Mouse (Mus musculus) CH12.LX (cell line): ENCODE measurements around the gene Mt4. TPM values are rescaled to one million over a fixed set of nuclear protein-coding genes. Genes with fewer than 3 reads are reported as not detected.

ENCODE experiments used
- DNase-seq: peaks from one replicate; pipeline ENCODE4 v3.0.0-alpha.2; 2013; ENCODE audit errors: extremely low read depth
- H3K27ac ChIP-seq: 2 replicates; pipeline ENCODE4 v1.5.1; 2012; ENCODE audit warnings: low read depth, mild to moderate bottlenecking, control low read depth, moderate library complexity; ENCODE audit not compliant: insufficient read depth
- H3K27me3 ChIP-seq: replicated peaks from 2 replicates; pipeline ENCODE3; 2012; ENCODE audit warnings: inconsistent platforms
- H3K36me3 ChIP-seq, 2 experiments: replicated peaks in 1 of 2; 2 replicates each; pipeline versions ENCODE3 to v1.6.1; 2012; ENCODE audit warnings: inconsistent platforms in 1 of 2, low read length in 1 of 2, mild to moderate bottlenecking in 1 of 2, mixed read lengths in 1 of 2, moderate library complexity in 1 of 2; ENCODE audit not compliant: control insufficient read depth in 1 of 2, insufficient read depth in 1 of 2
- H3K4me1 ChIP-seq, 2 experiments: 2 replicates each; pipeline ENCODE4 v1.6.1; 2012; ENCODE audit warnings: inconsistent platforms in 1 of 2, moderate library complexity in 1 of 2; ENCODE audit not compliant: insufficient read depth in 2 of 2, control insufficient read depth in 1 of 2
- H3K4me2 ChIP-seq: 2 replicates; pipeline ENCODE4 v1.6.1; 2012; ENCODE audit warnings: low read depth, mild to moderate bottlenecking, control low read depth; ENCODE audit not compliant: poor library complexity, insufficient read depth, severe bottlenecking
- H3K4me3 ChIP-seq, 3 experiments: fragments of 150-350 bp in 1 of 3; sonication (generic) in 1 of 3; replicated peaks in 1 of 3; 2 replicates each; pipeline versions ENCODE3 to v1.5.1; 2011 to 2012; ENCODE audit warnings: low read depth in 2 of 3, low read length in 2 of 3, mild to moderate bottlenecking in 2 of 3, moderate library complexity in 2 of 3, control low read depth in 1 of 3, improper control_type of control experiment in 1 of 3, inconsistent platforms in 1 of 3, mixed read lengths in 1 of 3; ENCODE audit not compliant: poor library complexity in 1 of 3
- H3K79me2 ChIP-seq: replicated peaks from 2 replicates; pipeline ENCODE4 v1.6.1; 2012; ENCODE audit warnings: mild to moderate bottlenecking, moderate library complexity; ENCODE audit not compliant: control insufficient read depth, poor library complexity, insufficient read depth, severe bottlenecking; ENCODE audit errors: extremely low read depth
- H3K9ac ChIP-seq: 2 replicates; pipeline ENCODE4 v1.6.1; 2012; ENCODE audit warnings: low read depth, mild to moderate bottlenecking, control low read depth, moderate library complexity; ENCODE audit not compliant: insufficient read depth
- H3K9me3 ChIP-seq: replicated peaks from 2 replicates; pipeline ENCODE3; 2012; ENCODE audit warnings: low read length, inconsistent platforms, mixed read lengths
- BHLHE40 ChIP-seq: IDR thresholded peaks from 2 replicates; pipeline ENCODE4 v1.6.1; 2011; ENCODE audit warnings: mild to moderate bottlenecking, low read depth, low read length, improper control_type of control experiment
- CHD2 ChIP-seq: IDR thresholded peaks from 2 replicates; pipeline ENCODE4 v1.6.1; 2011; ENCODE audit warnings: low read length, improper control_type of control experiment
- E2F4 ChIP-seq: IDR thresholded peaks from 2 replicates; pipeline ENCODE4 v1.6.1; 2011; ENCODE audit warnings: low read depth, low read length, improper control_type of control experiment; ENCODE audit not compliant: insufficient replicate concordance
- ETS1 ChIP-seq: conservative IDR thresholded peaks from 2 replicates; pipeline ENCODE4 v1.6.1; 2012; ENCODE audit warnings: low read depth, mild to moderate bottlenecking, inconsistent platforms, low read length, improper control_type of control experiment, moderate library complexity
- JUND ChIP-seq: conservative IDR thresholded peaks from 2 replicates; pipeline ENCODE4 v1.6.1; 2011; ENCODE audit warnings: low read depth, low read length, improper control_type of control experiment
- MAX ChIP-seq: IDR thresholded peaks from 2 replicates; pipeline ENCODE4 v1.6.1; 2011; ENCODE audit warnings: low read length, improper control_type of control experiment
- MXI1 ChIP-seq: IDR thresholded peaks from 2 replicates; pipeline ENCODE4 v1.6.1; 2011; ENCODE audit warnings: mild to moderate bottlenecking, low read depth, low read length, improper control_type of control experiment
- MYC ChIP-seq: IDR thresholded peaks from 2 replicates; pipeline ENCODE4 v1.6.1; 2011; ENCODE audit warnings: low read depth, mild to moderate bottlenecking, improper control_type of control experiment, low read length
- NELFE ChIP-seq: IDR thresholded peaks from 2 replicates; pipeline ENCODE4 v1.6.1; 2011; ENCODE audit warnings: low read depth, low read length, improper control_type of control experiment
- PAX5 ChIP-seq: IDR thresholded peaks from 2 replicates; pipeline ENCODE4 v1.6.1; 2012; ENCODE audit warnings: low read length, inconsistent platforms, mixed read lengths
- POLR2AphosphoS2 ChIP-seq: IDR thresholded peaks from 2 replicates; pipeline ENCODE4 v1.6.1; 2011; ENCODE audit warnings: low read depth, low read length, improper control_type of control experiment
- SMC3 ChIP-seq: IDR thresholded peaks from 2 replicates; pipeline ENCODE4 v1.6.1; 2011; ENCODE audit warnings: low read depth, low read length, improper control_type of control experiment
- TBP ChIP-seq: conservative IDR thresholded peaks from 2 replicates; pipeline ENCODE4 v1.6.1; 2011; ENCODE audit warnings: low read depth, low read length, improper control_type of control experiment
- ZC3H11A ChIP-seq: IDR thresholded peaks from 2 replicates; pipeline ENCODE4 v1.6.1; 2012; ENCODE audit warnings: low read depth, mild to moderate bottlenecking, inconsistent platforms, low read length, improper control_type of control experiment
- dilution Hi-C: fragments of 300-500 bp; cut with MboI; formaldehyde crosslinking; loops from 2 replicates; pipeline ENCODE4 v1.14.3; 2020; ENCODE audit warnings: low sequenced_read_pairs; ENCODE audit not compliant: extremely low pct_unique_long_range_greater_than_20kb, extremely low pct_ligation_motif_present
- in situ Hi-C: fragments of 300-500 bp; cut with MboI; formaldehyde crosslinking; loops from 3 replicates; pipeline ENCODE4 v1.14.3; 2019; ENCODE audit warnings: low sequenced_read_pairs, low pct_ligation_motif_present, low pct_unique_long_range_greater_than_20kb, mixed read lengths
- polyA plus RNA-seq: library from polyadenylated mRNA; unstranded; fragments of >175 nt; gene quantifications from 2 replicates; pipeline ENCODE4 v1.2.1, GENCODE M21; 2012; ENCODE audit warnings: low read depth; ENCODE audit not compliant: insufficient read length
- total RNA-seq, 2 experiments: library from RNA; depleted of rRNA; stranded (reverse); fragments of 300-350 nt in 1 of 2; fragments of >200 nt in 1 of 2; gene quantifications; 2 replicates each; pipeline ENCODE4 v1.2.3; 2012 to 2014

The Mt4 gene
- total and polyA plus RNA-seq, 3 experiments: not detected

- Histone ChIP-seq H3K4me1 (peaks cover 0 to 25% of the 10 kb centered on the region in 2 experiments; a peak in 2 of 4 replicates), H3K9me3 (peaks cover 2% of the 10 kb centered on the region), H3K4me3 (peak overlapping the region; percentile 41 to 78 (median 53)), H3K9ac (peak overlapping the region; percentile 71), H3K79me2 (peaks cover 4% of the 10 kb centered on the region; the same call in 1 of the 2 replicates), H3K36me3 (no peaks in the 10 kb centered on the region), H3K27ac (peak overlapping the region; percentile 41), H3K27me3 (peaks cover 58% of the 10 kb centered on the region), H3K4me2 (peak overlapping the region; percentile 32; the same call in 1 of the 2 replicates)
- dilution Hi-C loops: no loop called here
- no peak for DNase-seq
- in situ Hi-C loops: loop anchor here (25.0 kb wide), 1 partner anchor 493 kb away; no protein-coding TSS in a partner anchor
- TF ChIP-seq SMC3 (no peak), BHLHE40 (peak; percentile 77), CHD2 (no peak), TBP (no peak), PAX5 (no peak), ETS1 (no peak), ZC3H11A (no peak), MAX (peak; percentile 43), MXI1 (peak; percentile 80; the same call in 1 of the 2 replicates), E2F4 (no peak), POLR2AphosphoS2 (no peak), MYC (no peak; the same call in none of the 2 replicates)
These were observed 42.9 kb downstream of the Mt4 start for GRCm38 (mm10) chr8:94179713-94180560.

GRCm38 (mm10) chr8:94180561-94180908 lies 43.5 kb downstream of the Mt4 start:
- DNase-seq: no peak
- peaks cover 4 to 29% of the 10 kb centered on the region in 2 experiments for H3K4me1 ChIP-seq
- H3K79me2 ChIP-seq: peaks cover 4% of the 10 kb centered on the region; the same call in 1 of the 2 replicates
- no peaks in the 10 kb centered on the region for H3K36me3 ChIP-seq
- TF ChIP-seq NELFE: no peak
- TF ChIP-seq MXI1: no peak
- no peak for TF ChIP-seq JUND
- dilution Hi-C loops: no loop called here
- H3K9me3 ChIP-seq: peaks cover 2% of the 10 kb centered on the region
- H3K4me3 ChIP-seq: peak overlapping the region in 1 of 3 experiments; percentile 78
- H3K4me2 ChIP-seq: 0 out of 2 replicates have a peak overlapping the region, but pooled peaks have one; percentile 48
- H3K9ac ChIP-seq: peak overlapping the region; percentile 71
- in situ Hi-C loops: loop anchor here (25.0 kb wide), 1 partner anchor 493 kb away; no protein-coding TSS in a partner anchor
- H3K27me3 ChIP-seq: peaks cover 55% of the 10 kb centered on the region
- H3K27ac ChIP-seq: no peak overlapping the region
